Mouse (Mus musculus): Measurements from ENCODE around the gene Ptch1.

Gene Ptch1

GRCm38 (mm10) chr13:63563781-63564625 lies 9.4 kb downstream of the Ptch1 start:
- peak in 1 of 2 experiments; percentile 48 for DNase-seq (ENCODE audit: low spot score in 2 of 2)

DNA sequence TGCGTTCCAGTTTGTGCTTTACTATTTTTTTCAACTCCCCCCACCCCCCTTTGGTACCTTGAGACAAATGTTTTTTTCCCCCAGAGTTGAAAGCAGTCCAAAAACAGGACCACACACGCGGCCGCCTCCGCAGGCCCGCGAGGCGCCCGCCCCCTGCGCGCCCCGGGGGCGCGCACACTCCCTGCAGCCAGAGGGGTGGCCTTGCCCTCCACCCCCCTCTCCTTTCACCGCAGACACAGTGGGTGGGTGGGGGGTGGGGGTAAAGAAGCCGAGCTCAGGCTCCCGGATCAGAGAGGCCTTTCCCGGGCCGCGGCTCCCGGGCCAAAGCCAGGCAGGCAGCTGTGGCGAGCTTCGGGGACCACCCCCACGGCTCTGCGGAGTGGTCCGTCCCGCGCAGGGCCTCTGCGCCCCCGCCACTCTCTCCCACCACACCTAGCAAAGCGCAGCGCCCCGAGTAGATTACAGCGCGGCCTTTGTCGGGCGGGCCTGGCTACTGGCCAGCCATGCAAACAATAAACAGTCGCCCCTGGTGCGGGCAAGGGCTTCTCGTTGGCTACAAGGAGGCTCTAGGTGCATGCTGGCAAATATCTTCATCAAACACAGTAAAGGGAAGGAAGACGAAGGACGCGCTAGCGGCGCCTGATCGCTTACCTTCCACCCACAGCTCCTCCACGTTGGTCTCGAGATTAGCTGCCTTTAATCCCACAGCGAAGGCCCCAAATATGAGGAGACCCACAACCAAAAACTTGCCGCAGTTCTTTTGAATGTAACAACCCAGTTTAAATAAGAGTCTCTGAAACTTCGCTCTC lies 10.2 kb downstream of the Ptch1 start:
- DNase-seq (ENCODE audit: low spot score in 2 of 2) = peak; percentile 66

- no peak for DNase-seq (ENCODE audit: low spot score in 2 of 2)
Observed at GRCm38 (mm10) chr13:63562141-63562971, 11.0 kb downstream of the Ptch1 start.

- DNase-seq (ENCODE audit: low spot score in 2 of 2) = no peak
Observed at GRCm38 (mm10) chr13:63558297-63558890, 15.0 kb downstream of the Ptch1 start.

DNA sequence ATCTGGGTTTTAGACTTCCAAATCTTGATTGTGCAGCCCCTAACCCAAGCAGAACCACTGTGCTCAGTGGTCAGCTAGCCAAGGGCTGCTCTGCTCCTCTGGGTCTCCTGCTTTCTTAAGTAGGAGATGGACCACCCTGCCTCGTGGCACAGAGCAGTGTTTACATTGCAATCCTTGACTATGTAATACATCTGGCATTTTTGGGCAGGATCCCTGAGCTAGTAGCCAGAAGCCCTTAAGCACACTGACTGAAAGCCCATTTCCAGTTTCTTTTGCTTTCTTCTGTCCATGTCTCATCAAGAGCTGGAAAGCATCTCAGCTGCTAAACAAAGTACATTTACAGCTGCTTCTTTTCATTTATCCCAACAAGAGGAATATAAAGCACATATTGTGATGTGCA lies 17.0 kb downstream of the Ptch1 start:
- no peak for DNase-seq (ENCODE audit: low spot score in 2 of 2)

DNA sequence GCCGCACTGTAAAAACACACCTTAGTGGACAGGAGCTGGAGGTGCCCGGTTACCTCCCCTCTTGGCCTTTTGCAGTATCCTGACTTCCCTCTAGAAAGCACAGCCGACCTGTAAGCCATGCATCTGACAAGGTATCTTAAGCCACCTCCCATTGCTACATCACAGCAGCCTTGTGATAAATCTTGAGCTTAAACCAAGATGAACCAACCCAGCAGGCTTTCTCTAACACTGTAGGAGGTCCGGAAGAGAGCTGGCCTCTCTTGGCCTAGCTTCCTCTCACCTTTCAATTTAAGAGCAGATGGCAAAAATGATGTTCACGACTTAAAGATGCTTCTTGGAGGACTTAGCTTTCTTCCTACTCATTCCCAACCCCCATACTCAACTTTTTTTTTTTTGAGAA lies 17.5 kb downstream of the Ptch1 start:
- DNase-seq (ENCODE audit: low spot score in 2 of 2) = no peak

- no peak for DNase-seq (ENCODE audit: low spot score in 2 of 2)
Observed at GRCm38 (mm10) chr13:63554569-63554968, 18.8 kb downstream of the Ptch1 start.

GRCm38 (mm10) chr13:63553436-63553835 lies 20.0 kb downstream of the Ptch1 start:
- no peak for DNase-seq (ENCODE audit: low spot score in 2 of 2)

DNA sequence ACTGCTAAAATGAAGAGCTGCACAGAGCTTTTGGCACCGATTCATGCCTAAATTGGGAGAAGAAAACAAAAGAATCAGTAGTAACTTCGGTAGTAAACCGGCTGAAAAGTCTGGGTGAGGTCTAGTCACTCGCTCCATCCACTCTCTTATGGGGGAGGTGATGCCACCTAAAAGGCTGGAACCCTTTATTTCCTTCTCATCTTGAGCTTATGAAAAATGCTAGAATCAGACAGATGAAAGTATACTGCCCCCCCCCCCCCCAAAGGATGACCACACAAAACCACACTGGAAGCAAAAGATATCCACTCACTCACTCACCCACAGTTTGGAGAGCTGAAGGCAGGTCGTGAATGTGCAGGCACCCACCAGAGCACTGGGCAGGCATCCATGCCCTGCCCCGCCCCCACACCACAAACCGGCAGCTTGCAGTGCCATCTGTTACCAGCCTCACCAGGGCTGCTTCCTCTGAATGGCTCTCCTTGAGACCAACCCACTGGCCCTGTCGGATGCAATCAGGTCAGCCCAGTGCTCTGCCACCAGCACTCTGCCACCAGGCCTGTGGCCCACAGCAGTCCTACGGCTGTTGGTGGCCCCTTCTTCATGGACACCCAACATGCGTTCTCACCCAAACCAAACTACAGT lies 21.0 kb downstream of the Ptch1 start:
- DNase-seq (ENCODE audit: low spot score in 2 of 2) = no peak

DNA sequence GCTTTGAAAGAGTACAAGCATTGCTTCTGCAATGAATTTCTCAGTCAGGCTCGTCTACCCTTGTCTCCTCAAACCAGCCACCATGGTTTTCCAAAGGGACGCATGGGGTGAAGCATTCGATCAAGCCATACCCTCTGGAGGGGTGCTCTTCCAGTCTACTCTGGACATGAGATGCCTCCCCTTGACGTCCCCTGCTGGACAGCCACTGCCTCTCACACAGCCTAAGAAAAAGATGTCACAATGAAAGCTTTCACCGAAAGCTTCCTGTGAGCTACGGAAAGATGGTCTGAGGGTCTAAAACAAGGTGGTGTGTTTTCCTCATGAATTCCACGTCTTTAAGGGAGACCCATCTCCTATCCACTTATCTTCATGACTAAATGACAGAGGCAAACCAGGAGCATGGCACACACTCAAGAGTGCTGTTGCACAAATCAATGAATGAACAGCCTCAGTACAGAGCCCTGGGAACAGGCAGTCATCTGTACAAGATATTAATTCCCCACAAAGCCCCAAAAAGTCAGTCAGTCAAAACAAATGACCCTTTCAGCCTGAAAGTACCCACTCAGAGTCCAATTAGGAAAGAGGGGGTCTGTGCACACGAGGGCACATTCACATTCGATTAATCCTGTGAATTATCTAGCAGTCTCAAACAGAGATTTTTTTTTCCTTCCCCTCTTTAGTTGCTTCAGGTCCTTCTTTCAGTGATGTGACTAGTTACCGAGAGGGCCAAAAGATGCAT lies 21.7 kb downstream of the Ptch1 start:
- DNase-seq (ENCODE audit: low spot score in 2 of 2) = no peak

DNA sequence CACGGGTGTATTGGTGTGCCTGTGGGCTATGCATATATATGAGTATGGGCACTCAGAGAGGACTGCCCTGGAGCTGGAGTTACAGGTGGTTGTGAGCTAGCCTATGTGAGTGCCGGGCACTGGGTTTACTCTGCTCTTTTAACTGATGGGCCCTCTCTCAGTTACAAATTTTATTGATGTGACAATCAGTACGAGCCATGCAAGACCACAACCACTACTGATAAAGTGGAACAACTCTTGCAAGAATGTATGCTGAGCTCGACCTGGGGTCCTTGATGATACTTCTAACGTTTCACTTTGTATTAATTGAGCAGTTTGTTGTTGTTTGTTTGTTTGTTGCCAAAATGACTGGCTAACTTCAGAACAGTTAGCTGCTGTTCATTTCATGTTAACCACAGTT lies 23.0 kb downstream of the Ptch1 start:
- no peak for DNase-seq (ENCODE audit: low spot score in 2 of 2)

DNA sequence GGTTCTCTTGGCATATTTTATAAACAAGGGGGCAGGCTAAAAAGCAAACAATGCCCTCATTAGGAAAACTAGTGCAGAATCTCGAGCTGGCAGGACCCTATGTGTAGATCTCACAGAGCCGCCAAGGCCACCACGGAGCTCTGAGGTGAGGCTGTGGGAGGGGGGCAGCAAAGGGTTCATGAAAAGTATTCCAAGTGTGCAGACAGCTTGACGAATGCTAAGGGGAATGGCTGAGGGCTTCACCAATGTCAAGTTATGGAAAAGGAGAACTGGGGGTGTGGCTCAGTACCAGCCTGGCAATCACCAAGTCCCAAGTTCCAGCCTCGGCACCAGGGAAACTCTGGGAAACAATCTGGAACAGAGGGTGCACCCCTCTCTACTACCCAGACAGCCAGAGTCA lies 24.2 kb downstream of the Ptch1 start:
- no peak for DNase-seq (ENCODE audit: low spot score in 2 of 2)

GRCm38 (mm10) chr13:63548571-63548970 lies 24.8 kb downstream of the Ptch1 start:
- no peak for DNase-seq (ENCODE audit: low spot score in 2 of 2)

DNA sequence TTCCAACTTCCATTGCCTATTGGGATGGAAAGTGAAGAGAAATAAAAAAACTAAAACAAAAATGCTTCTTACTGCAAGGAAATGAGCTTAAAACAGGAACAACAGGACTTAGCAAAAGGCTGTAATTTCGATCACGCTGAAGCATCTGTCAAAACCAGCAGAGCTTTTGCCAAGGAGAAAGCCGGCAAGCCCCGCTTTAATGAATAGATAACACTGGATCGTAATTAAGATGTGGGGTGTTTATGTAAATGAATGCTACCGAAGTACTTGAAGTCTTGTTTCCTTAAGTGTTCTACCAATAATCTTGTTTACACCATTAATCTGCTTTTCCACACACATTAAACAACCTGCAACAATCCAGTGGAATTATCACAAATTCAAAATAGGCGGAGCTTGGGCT lies 28.1 kb downstream of the Ptch1 start:
- DNase-seq (ENCODE audit: low spot score in 2 of 2) = no peak

DNA sequence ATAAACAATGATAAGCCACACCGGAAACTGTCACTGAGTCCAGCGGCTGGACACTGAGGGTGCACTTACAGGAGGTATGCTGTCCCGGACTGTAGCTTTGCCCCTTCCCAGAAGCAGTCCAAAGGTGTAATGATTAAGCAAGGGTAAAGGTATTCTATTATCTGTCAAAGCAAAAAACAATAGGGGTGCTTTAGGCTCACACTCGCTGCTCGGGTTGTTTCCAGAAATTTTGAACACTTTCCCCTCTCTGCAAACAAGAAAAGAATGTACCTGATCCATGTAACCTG lies 28.5 kb downstream of the Ptch1 start:
- no peak for DNase-seq (ENCODE audit: low spot score in 2 of 2)

DNA sequence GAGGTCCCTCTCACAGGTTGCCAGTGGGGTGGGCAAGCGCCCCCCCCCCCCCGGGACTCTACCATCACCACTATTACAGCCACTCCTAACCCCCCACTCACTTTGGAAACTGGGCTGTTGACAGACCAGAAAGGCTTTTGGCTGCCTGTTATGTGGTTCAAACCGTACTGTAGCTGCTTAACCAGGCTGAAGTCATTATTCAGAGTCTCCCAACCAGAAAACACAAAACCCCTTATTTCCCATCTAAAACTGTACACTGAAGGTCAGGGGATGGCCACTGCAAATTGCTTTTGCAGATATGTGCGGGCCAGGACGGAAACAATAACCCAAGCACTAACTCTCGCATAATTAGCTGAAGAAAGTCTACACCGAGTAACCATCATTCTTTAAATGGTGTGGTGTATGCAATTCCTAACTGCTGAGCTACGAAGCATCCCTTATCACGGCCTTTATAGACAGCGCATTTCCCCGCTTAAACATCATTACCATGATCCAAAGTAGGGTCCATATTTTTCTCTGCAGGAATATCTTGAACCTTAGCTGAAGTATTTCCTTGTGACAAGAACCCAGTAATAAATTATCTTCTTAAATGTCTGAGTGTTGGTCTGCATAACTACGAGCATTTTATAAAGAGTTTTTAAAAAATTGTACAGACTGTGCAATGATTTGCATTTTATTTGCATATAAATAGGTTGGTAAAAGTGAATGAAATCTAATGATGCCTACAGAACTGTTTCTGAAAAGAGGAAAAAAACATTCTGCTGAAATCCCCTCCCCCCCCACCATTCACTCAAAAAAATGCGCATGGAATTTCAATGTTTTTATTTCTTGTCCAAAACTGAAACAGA lies 29.1 kb downstream of the Ptch1 start:
- no peak for DNase-seq (ENCODE audit: low spot score in 2 of 2)

DNA sequence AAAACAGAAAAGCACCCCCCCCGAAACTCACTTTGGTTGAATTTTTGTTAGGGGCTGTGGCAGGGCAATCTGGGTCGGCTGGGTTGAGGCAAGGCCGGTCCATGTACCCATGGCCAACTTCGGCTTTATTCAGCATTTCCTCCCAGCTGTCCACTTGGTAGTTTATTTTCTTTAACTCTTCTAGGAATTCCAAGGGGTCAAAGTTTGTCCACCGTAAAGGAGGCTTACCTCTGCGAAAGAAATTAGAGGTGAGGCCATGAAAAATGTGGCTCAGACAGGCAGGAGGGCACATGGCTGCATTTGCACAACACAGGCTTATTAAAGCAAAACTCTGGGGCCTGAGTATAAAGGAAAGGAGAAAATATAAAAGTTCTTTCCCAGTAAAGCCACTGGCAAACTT lies 29.9 kb downstream of the Ptch1 start:
- DNase-seq (ENCODE audit: low spot score in 2 of 2) = no peak

DNA sequence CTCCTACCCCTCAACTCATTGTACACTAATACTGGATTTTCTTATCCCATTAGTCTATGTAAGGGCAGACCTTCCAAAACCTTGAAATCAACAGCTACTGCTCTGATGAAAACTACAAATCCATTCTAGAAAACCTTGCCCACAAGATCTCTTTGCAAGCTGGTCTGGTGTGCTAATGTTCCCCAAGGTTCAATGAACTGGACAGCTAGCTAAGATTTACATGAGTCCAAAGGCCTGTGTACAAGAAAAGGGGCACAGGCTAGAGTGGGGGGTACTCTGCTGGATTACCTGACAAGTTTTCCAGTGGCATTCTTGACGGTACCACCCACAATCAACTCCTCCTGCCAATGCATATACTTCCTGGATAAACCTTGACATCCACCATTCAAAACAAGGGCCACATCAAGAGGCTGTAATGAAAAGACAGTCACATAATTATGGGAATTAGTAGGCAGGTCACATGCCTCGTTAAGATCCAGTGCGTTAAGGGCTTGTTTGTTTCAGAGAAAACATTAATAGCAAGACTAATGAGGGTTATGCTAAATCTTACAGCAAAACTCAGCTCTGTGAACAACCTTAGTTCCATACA lies 30.5 kb downstream of the Ptch1 start:
- no peak for DNase-seq (ENCODE audit: low spot score in 2 of 2)

DNA sequence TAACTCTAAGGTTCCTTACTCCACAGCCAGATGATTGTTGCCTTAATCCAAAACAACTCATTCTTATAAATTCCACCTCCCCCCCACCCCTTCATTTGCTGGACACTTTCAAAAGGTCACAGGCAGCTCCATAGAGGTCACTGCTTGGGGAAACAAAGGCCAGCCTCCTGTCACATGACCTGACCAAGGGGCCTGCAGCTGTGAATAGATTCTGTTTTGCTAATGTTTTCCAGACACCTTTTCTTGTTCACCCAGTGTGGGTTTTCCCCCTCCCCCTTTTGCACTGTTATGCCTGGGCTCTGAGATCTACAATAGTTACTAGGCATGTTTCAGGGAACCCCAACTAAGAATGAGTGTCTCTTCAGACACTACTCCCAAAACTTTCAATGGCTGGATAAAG lies 31.9 kb downstream of the Ptch1 start:
- no peak for DNase-seq (ENCODE audit: low spot score in 2 of 2)
